Mouse (Mus musculus) ES-Bruce4 (cell line): ENCODE measurements around the gene Tmem140.

Experiments used
- CTCF ChIP-seq: IDR thresholded peaks from one replicate; pipeline ENCODE4 v1.8.1; 2011; ENCODE audit warnings: low read depth, low read length
- EP300 ChIP-seq: IDR thresholded peaks from 2 replicates; pipeline ENCODE4 v1.6.1; 2011; ENCODE audit warnings: low read depth, low read length; ENCODE audit not compliant: insufficient read depth
- POLR2A ChIP-seq: IDR thresholded peaks from one replicate; pipeline ENCODE4 v1.8.1; 2011; ENCODE audit warnings: low read length; ENCODE audit not compliant: insufficient read depth

DNA sequence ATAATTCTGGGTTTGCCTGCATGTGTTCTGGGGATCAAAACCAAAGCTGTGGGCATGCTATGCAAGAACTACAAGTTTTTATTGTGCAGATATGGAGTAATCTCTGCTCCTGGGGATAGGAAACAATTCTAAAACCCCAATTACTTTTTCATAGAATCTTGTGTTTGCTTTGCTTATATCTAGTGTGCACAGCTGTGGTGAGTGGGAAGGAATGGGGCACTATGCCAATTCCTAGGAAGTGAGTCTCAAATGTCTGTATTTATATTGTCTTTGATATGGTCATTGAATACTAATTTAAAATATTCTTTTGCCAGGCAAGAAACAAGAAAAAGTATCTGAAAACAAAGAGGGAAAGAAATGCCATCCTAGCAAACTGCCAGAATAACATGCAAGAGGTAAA is 38.5 kb upstream of the Tmem140 start:
- TF ChIP-seq CTCF (no peak), EP300 (no peak), POLR2A (no peak)
